Mouse (Mus musculus): ENCODE measurements around the gene Grwd1. TPM values are rescaled to one million over a fixed set of nuclear protein-coding genes. Genes with fewer than 3 reads are reported as not detected.
"Not testable (repeated sequence)": the region's sequence is repeated elsewhere in the genome, so short reads cannot be mapped to it uniquely, and the experiment has no call there.

The Grwd1 gene
- 7.9 and 11.8 TPM in 2 replicates for polyA plus RNA-seq (2012; rRNA removed)

DNA sequence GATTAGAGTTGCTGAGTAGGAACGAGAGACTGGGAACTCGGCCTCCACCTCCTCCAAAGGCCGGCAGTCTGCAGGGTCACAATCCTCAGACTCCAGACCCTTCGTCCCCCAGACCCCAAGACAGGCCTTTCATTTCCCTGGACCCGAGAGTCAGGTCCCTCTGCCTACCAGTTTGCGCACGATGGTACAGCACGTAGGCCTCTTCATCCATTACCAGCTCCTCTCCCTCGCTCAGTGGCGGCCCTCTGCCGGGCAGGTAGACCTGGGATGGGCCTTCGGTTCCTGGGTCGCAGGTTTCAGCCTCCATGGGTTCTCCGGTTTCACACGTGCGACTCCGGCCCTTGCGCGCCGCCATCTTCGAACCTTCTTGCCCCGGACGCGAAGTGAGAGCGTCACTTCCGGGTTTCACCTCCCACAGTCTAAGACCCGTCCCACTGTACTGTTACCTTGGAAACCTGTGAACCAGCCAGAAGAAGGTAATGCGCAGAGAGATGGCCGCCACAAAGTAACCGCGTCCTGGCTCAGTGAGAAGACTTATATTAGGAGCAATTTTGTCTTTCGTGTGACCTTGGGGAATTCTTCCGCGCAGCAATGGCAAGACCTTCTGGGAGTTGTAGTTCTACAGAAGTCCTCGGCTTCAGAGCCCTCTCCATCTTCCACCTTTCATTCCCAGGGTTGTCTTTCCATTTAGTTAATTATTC lies at the start of gene Grwd1:
Grwd1 (minus strand) TSS at position 518 of the 701 bp plus-strand sequence.
- Histone ChIP-seq H3K4me3 (replicated peaks; ENCODE audit: extremely low read depth, low read depth, low read length) (peak within 1 kb of the TSS; percentile 81), H3K4me1 (ENCODE audit: control insufficient read depth, insufficient read depth, low read length) (peaks cover 4% of the 10 kb centered on the region; the same call in 1 of the 2 replicates)
- under 1% methylated on average over 35 of the region's 35 CpGs for WGBS
- peak; percentile 88 for DNase-seq
- TF ChIP-seq CTCF (IDR thresholded peaks at IDR 0.05; ENCODE audit: insufficient read depth, low read length) (no peak), POLR2A (IDR thresholded peaks at IDR 0.05; ENCODE audit: borderline replicate concordance, extremely low read depth, low read depth, low read length) (peak; percentile 54; the same call in 1 of the 2 replicates)

- TF ChIP-seq CTCF (IDR thresholded peaks at IDR 0.05; ENCODE audit: insufficient read depth, low read length) = no peak
- no peak overlapping the region for H3K4me3 ChIP-seq (replicated peaks; ENCODE audit: extremely low read depth, low read depth, low read length)
- WGBS = over 99% methylated on average over 4 of the region's 4 CpGs
- no peak for DNase-seq
- H3K4me1 ChIP-seq (ENCODE audit: control insufficient read depth, insufficient read depth, low read length) = no peaks in the 10 kb centered on the region
Measured at GRCm38 (mm10) chr7:45880531-45880930, 49.8 kb upstream of the Grwd1 start.

DNA sequence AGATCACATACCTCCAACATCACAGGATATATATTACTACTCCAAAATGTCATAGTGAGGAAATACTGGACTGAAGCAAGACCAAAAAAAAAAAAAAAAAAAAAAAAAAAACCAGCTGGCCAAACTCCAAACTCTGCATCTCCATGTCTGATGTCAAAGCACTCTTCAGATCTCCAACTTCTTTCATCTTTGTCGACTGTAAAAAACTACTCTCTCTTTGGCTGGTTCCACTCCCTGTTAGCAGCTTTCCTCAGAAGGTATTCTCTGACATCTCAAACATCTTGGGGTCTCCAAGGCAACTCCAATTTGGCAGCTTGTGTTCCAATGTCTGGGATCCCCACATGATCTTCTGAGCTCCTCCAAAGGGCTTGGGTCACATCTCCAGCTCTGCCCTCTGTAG lies 47.5 kb upstream of the Grwd1 start, which contains the start of gene Grin2d:
Grin2d (minus strand) TSS at position 101 of the 400 bp plus-strand sequence.
- 74% methylated on average over 1 of the region's 1 CpGs for WGBS
- not testable (repeated sequence) for H3K4me3 ChIP-seq (replicated peaks; ENCODE audit: extremely low read depth, low read depth, low read length); DNase-seq
- H3K4me1 ChIP-seq (ENCODE audit: control insufficient read depth, insufficient read depth, low read length) = peaks cover 10% of the 10 kb centered on the region; the same call in 1 of the 2 replicates

GRCm38 (mm10) chr7:45876895-45877294 lies 46.2 kb upstream of the Grwd1 start:
- peaks cover 10% of the 10 kb centered on the region; the same call in 1 of the 2 replicates for H3K4me1 ChIP-seq (ENCODE audit: control insufficient read depth, insufficient read depth, low read length)
- no peak for TF ChIP-seq POLR2A (IDR thresholded peaks at IDR 0.05; ENCODE audit: borderline replicate concordance, extremely low read depth, low read depth, low read length)
- TF ChIP-seq CTCF (IDR thresholded peaks at IDR 0.05; ENCODE audit: insufficient read depth, low read length) = no peak
- H3K4me3 ChIP-seq (replicated peaks; ENCODE audit: extremely low read depth, low read depth, low read length) = no peak overlapping the region
- DNase-seq = no peak
- WGBS = 95% methylated on average over 7 of the region's 7 CpGs

GRCm38 (mm10) chr7:45873061-45873947 lies 42.6 kb upstream of the Grwd1 start:
- under 1% methylated on average over 28 of the region's 28 CpGs for WGBS
- TF ChIP-seq CTCF (IDR thresholded peaks at IDR 0.05; ENCODE audit: insufficient read depth, low read length) = no peak
- peak overlapping the region; percentile 86 for H3K4me3 ChIP-seq (replicated peaks; ENCODE audit: extremely low read depth, low read depth, low read length)

GRCm38 (mm10) chr7:45872624-45873023 lies 41.9 kb upstream of the Grwd1 start, which contains the start of gene Kdelr1:
Kdelr1 (plus strand) TSS chr7:45872772.
- Histone ChIP-seq H3K4me3 (replicated peaks; ENCODE audit: extremely low read depth, low read depth, low read length) (peak within 1 kb of the TSS; percentile 86), H3K4me1 (ENCODE audit: control insufficient read depth, insufficient read depth, low read length) (peaks cover 10% of the 10 kb centered on the region; the same call in 1 of the 2 replicates)
- WGBS = under 1% methylated on average over 18 of the region's 18 CpGs
- DNase-seq = peak; percentile 90
- peak; percentile 94 for TF ChIP-seq CTCF (IDR thresholded peaks at IDR 0.05; ENCODE audit: insufficient read depth, low read length)
- TF ChIP-seq POLR2A (IDR thresholded peaks at IDR 0.05; ENCODE audit: borderline replicate concordance, extremely low read depth, low read depth, low read length) = peak; percentile 78; the same call in 1 of the 2 replicates

More at GRCm38 (mm10) chr7:45873061-45873947, 42.6 kb upstream of the Grwd1 start:
- peak; percentile 77 for DNase-seq
- peaks cover 10% of the 10 kb centered on the region; the same call in 1 of the 2 replicates for H3K4me1 ChIP-seq (ENCODE audit: control insufficient read depth, insufficient read depth, low read length)

GRCm38 (mm10) chr7:45870282-45871058 lies 39.7 kb upstream of the Grwd1 start:
- H3K4me3 ChIP-seq (replicated peaks; ENCODE audit: extremely low read depth, low read depth, low read length) = no peak overlapping the region
- H3K4me1 ChIP-seq (ENCODE audit: control insufficient read depth, insufficient read depth, low read length) = peaks cover 13% of the 10 kb centered on the region; the same call in 1 of the 2 replicates
- 3% methylated on average over 30 of the region's 30 CpGs for WGBS

DNA sequence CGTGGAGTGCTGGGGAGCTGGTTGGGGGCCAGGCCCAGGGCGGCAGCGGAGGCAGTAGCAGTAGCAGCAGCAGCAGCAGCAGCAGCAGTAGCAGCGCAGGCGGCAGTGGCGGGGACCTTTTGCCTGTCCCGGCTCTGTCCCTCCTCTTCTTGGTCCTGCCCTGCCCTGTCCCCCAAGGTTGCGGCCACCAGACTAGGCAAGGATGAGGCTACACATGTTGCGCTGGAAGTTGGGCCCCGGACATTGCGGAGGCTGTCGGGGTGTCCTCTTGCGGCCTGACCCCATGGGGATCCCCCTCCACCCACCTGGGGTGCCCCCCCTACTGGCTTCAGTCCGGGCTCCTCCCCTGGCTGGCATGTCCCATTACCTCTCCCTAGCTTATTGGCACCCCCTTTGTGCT lies 39.0 kb upstream of the Grwd1 start:
- no peak for TF ChIP-seq CTCF (IDR thresholded peaks at IDR 0.05; ENCODE audit: insufficient read depth, low read length)
- no peak for TF ChIP-seq POLR2A (IDR thresholded peaks at IDR 0.05; ENCODE audit: borderline replicate concordance, extremely low read depth, low read depth, low read length)
- Histone ChIP-seq H3K4me1 (ENCODE audit: control insufficient read depth, insufficient read depth, low read length) (peaks cover 11% of the 10 kb centered on the region; the same call in 1 of the 2 replicates), H3K4me3 (replicated peaks; ENCODE audit: extremely low read depth, low read depth, low read length) (no peak overlapping the region)
- DNase-seq = no peak
- 7% methylated on average over 14 of the region's 14 CpGs for WGBS

More at GRCm38 (mm10) chr7:45870282-45871058, 39.7 kb upstream of the Grwd1 start:
- DNase-seq = no peak
- no peak for TF ChIP-seq CTCF (IDR thresholded peaks at IDR 0.05; ENCODE audit: insufficient read depth, low read length)
- no peak for TF ChIP-seq POLR2A (IDR thresholded peaks at IDR 0.05; ENCODE audit: borderline replicate concordance, extremely low read depth, low read depth, low read length)
